Mouse (Mus musculus): ENCODE measurements at regions not wholly inside any gene's neighbourhood (a gene's known extent, or its start where the extent isn't known, plus 50 kb on each side); places are given as distances from the start of the nearest gene placed in this dataset.

DNA sequence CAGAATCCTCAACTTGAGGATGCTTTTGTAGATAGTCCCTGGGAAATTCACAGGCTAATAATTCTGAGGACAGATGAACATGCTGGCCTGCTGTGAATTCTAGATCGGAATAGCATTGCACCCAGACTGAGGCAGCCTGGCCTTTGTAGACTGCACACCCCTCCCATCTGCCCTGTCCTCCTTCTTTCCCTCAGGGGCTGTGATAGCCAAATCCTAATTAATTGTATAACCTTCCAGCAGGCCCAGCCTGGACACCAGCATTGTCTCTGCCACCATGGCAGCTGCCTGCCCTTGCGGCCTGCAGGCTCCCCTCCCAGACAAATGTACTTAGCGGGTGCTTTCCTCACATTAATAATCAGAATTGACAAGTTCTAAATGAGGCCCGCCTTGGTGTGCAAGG lies 171.7 kb upstream of the Rbfox1 start:
- H3K9me3 ChIP-seq (ENCODE audit: control insufficient read depth, low read depth, low read length): no peaks in the 10 kb centered on the region
- no peak overlapping the region for H3K9ac ChIP-seq (replicated peaks; ENCODE audit: low read depth, low read length)
- H3K27me3 ChIP-seq (ENCODE audit: control insufficient read depth, insufficient read depth, low read length): no peaks in the 10 kb centered on the region
- H3K36me3 ChIP-seq (ENCODE audit: control insufficient read depth, insufficient read depth, low read length): no peaks in the 10 kb centered on the region
- WGBS: 62% methylated on average over 4 of the region's 4 CpGs
- no peak overlapping the region for H3K4me2 ChIP-seq (replicated peaks; ENCODE audit: low read depth, low read length)
- no peak overlapping the region for H3K27ac ChIP-seq (ENCODE audit: low read length)
- H3K4me1 ChIP-seq (ENCODE audit: control insufficient read depth, insufficient read depth, low read length): no peaks in the 10 kb centered on the region
- no peak overlapping the region for H3K4me3 ChIP-seq (ENCODE audit: low read depth, low read length)
- no peak for ATAC-seq (ENCODE audit: insufficient number of reproducible peaks, insufficient read depth, low FRiP score, low read depth)

DNA sequence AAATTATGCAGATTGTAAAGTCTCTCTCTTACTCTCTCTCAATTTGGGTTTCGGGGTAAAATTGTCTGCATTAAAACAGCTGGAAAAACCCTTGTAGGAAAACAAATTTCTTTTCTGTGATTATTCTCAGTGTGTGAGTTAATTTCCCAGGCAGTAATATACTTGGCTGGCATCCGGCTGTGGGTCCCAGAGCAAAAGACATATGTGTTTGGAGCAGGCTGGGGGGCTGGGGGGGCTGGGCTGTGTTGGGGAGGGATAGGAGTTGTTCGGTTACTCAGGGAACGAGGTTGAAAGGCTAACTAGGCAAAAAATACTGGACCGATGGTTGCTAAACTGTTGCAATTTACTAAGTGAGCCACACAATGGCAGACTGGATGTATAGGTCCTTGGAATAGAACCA lies 175.3 kb upstream of the Rbfox1 start:
- Histone ChIP-seq H3K27ac (ENCODE audit: low read length) (no peak overlapping the region), H3K36me3 (ENCODE audit: control insufficient read depth, insufficient read depth, low read length) (no peaks in the 10 kb centered on the region), H3K27me3 (ENCODE audit: control insufficient read depth, insufficient read depth, low read length) (no peaks in the 10 kb centered on the region), H3K9me3 (ENCODE audit: control insufficient read depth, low read depth, low read length) (no peaks in the 10 kb centered on the region), H3K9ac (replicated peaks; ENCODE audit: low read depth, low read length) (no peak overlapping the region), H3K4me1 (ENCODE audit: control insufficient read depth, insufficient read depth, low read length) (no peaks in the 10 kb centered on the region), H3K4me3 (ENCODE audit: low read depth, low read length) (no peak overlapping the region), H3K4me2 (replicated peaks; ENCODE audit: low read depth, low read length) (no peak overlapping the region)
- 69% methylated on average over 5 of the region's 5 CpGs for WGBS
- no peak for ATAC-seq (ENCODE audit: insufficient number of reproducible peaks, insufficient read depth, low FRiP score, low read depth)

DNA sequence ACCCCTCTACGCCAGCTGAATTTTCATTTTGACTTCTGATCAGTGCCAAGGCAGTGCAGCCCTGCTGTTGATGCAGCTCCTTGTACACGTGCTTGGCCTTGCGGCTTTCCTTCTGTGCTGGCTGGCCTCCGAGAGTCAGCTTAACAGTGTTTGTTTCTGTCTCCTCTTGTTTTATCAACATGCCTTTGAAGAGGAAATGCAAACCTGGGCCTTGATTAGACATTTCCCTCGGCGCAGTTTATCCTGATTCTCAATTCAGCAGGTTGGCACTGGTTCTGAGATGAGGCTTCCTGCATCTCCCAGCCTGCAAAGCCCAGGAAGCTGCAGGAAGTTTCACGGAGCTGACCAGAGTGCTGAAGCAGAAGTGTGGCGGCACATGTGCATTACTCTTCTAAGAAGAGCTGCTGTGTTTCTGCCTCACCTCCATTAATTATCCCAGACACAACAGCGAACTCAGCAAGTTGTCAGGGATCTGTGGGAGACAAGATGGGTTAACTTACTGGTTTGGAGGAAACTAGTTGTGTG lies 184.4 kb upstream of the Rbfox1 start:
- Histone ChIP-seq H3K9me3 (ENCODE audit: control insufficient read depth, low read depth, low read length) (no peaks in the 10 kb centered on the region), H3K4me3 (ENCODE audit: low read depth, low read length) (no peak overlapping the region), H3K4me1 (ENCODE audit: control insufficient read depth, insufficient read depth, low read length) (no peaks in the 10 kb centered on the region), H3K9ac (replicated peaks; ENCODE audit: low read depth, low read length) (no peak overlapping the region), H3K4me2 (replicated peaks; ENCODE audit: low read depth, low read length) (no peak overlapping the region), H3K27me3 (ENCODE audit: control insufficient read depth, insufficient read depth, low read length) (no peaks in the 10 kb centered on the region), H3K27ac (ENCODE audit: low read length) (no peak overlapping the region), H3K36me3 (ENCODE audit: control insufficient read depth, insufficient read depth, low read length) (no peaks in the 10 kb centered on the region)
- ATAC-seq (ENCODE audit: insufficient number of reproducible peaks, insufficient read depth, low FRiP score, low read depth): no peak
- 46% methylated on average over 9 of the region's 9 CpGs for WGBS

DNA sequence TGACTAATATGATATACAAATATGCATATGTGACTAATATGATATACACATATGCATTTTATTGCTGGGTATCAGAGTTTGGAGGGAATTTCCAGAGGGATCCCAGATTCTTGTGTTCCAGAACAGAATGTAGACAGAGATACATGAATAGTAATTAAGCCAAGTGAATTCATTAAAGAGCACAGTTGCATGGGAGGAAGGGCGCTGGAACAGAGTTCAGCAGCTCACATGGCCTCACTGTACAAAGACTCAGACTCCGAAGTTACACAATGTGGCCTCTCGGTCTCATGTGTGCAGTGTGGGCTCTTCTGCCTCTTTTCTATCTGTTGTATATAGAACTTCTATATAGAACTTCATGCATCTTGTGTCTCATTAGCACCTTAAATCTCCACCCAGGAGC lies 196.8 kb upstream of the Rbfox1 start:
- H3K36me3 ChIP-seq (ENCODE audit: control insufficient read depth, insufficient read depth, low read length): no peaks in the 10 kb centered on the region
- ATAC-seq (ENCODE audit: insufficient number of reproducible peaks, insufficient read depth, low FRiP score, low read depth): no peak
- no peaks in the 10 kb centered on the region for H3K27me3 ChIP-seq (ENCODE audit: control insufficient read depth, insufficient read depth, low read length)
- no peak overlapping the region for H3K4me2 ChIP-seq (replicated peaks; ENCODE audit: low read depth, low read length)
- no peak overlapping the region for H3K9ac ChIP-seq (replicated peaks; ENCODE audit: low read depth, low read length)
- H3K4me3 ChIP-seq (ENCODE audit: low read depth, low read length): no peak overlapping the region
- no peak overlapping the region for H3K27ac ChIP-seq (ENCODE audit: low read length)
- no peaks in the 10 kb centered on the region for H3K4me1 ChIP-seq (ENCODE audit: control insufficient read depth, insufficient read depth, low read length)
- 84% methylated on average over 3 of the region's 3 CpGs for WGBS
- H3K9me3 ChIP-seq (ENCODE audit: control insufficient read depth, low read depth, low read length): no peaks in the 10 kb centered on the region

DNA sequence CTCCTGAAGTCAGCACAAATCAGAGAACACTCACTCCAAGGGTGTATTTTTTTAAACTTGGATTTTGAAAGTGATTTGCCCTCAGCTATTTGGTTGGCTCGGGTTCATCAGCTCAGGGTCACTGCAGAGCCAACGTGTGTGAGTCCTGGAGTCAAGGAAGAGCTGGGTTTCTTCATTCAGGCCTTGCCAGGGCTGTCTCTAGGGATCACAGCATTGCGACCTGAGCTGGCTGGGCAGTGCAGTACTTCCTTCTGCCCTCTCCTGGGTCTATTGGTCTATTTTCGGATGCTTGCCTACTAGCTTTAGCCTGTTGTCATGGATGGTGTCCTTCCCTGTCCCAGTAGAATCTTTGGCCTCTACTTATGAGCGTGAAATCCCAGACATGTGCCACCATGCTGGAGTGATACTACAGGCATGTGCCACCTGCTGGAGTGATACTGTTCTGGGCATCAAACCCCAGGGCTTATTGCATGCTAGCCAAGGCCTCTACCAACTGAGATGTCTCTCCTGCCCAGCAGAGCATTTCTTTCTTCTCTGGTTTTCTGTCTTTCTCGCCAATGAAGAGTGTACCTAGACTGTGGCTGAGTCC lies 211.7 kb upstream of the Rbfox1 start:
- Histone ChIP-seq H3K9ac (replicated peaks; ENCODE audit: low read depth, low read length) (no peak overlapping the region), H3K9me3 (ENCODE audit: control insufficient read depth, low read depth, low read length) (no peaks in the 10 kb centered on the region), H3K4me3 (ENCODE audit: low read depth, low read length) (no peak overlapping the region), H3K27ac (ENCODE audit: low read length) (no peak overlapping the region), H3K4me1 (ENCODE audit: control insufficient read depth, insufficient read depth, low read length) (no peaks in the 10 kb centered on the region), H3K36me3 (ENCODE audit: control insufficient read depth, insufficient read depth, low read length) (no peaks in the 10 kb centered on the region), H3K4me2 (replicated peaks; ENCODE audit: low read depth, low read length) (no peak overlapping the region), H3K27me3 (ENCODE audit: control insufficient read depth, insufficient read depth, low read length) (no peaks in the 10 kb centered on the region)
- 73% methylated on average over 6 of the region's 6 CpGs for whole genome bisulfite sequencing
- ATAC-seq (ENCODE audit: insufficient number of reproducible peaks, insufficient read depth, low FRiP score, low read depth): no peak

DNA sequence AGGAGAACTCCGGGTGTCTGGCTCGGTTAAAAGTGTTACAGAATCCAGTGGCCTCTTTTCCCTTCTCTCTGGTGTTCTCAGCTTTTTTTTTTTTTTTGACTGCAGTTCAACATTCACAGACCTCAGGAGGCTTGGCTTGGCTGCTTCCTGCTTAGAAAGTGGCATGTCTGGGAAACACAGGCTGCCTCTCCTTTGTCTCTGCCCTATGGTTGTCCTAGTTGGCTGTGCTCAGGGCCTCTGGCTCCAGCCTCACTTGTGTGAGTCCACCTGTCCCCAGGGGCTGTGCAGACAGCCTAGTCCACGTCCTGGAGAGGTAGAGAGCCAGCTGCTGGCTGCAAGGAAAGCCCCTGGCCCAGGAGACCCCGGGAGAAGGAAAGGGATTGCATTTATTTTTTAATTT lies 212.3 kb upstream of the Rbfox1 start:
- Histone ChIP-seq H3K4me1 (ENCODE audit: control insufficient read depth, insufficient read depth, low read length) (no peaks in the 10 kb centered on the region), H3K36me3 (ENCODE audit: control insufficient read depth, insufficient read depth, low read length) (no peaks in the 10 kb centered on the region), H3K4me2 (replicated peaks; ENCODE audit: low read depth, low read length) (no peak overlapping the region), H3K4me3 (ENCODE audit: low read depth, low read length) (no peak overlapping the region), H3K27me3 (ENCODE audit: control insufficient read depth, insufficient read depth, low read length) (no peaks in the 10 kb centered on the region), H3K9me3 (ENCODE audit: control insufficient read depth, low read depth, low read length) (no peaks in the 10 kb centered on the region), H3K27ac (ENCODE audit: low read length) (no peak overlapping the region), H3K9ac (replicated peaks; ENCODE audit: low read depth, low read length) (no peak overlapping the region)
- ATAC-seq (ENCODE audit: insufficient number of reproducible peaks, insufficient read depth, low FRiP score, low read depth): no peak
- WGBS: 59% methylated on average over 4 of the region's 4 CpGs

DNA sequence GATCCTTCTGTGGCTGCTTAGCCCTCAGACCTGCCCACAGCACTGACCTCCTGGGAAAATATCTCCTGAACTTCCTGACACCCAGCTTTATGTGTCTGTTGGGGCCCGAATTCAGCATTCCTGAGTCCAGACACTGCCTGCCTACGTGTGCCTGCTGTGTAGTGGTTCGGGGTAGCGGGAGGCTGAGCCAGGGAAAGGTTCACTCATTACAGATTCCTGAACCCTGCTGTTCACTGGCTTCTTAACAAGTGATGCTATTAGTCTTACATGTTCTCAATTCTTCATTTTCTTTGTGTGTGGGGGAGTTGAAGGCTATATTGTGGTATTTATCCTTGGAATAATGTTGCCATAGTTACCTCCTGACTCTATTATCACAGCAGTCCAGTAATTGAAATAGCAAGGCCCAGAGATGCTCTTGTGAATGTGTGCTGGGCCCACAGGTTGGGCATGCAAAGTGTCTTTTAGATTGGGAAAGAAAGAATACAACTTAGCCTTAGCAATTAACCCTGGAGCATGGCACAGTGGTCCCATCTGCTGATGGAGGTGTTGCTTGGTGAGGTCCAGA lies 216.7 kb upstream of the Rbfox1 start:
- H3K4me1 ChIP-seq (ENCODE audit: control insufficient read depth, insufficient read depth, low read length): no peaks in the 10 kb centered on the region
- no peak overlapping the region for H3K4me2 ChIP-seq (replicated peaks; ENCODE audit: low read depth, low read length)
- no peaks in the 10 kb centered on the region for H3K27me3 ChIP-seq (ENCODE audit: control insufficient read depth, insufficient read depth, low read length)
- H3K36me3 ChIP-seq (ENCODE audit: control insufficient read depth, insufficient read depth, low read length): no peaks in the 10 kb centered on the region
- no peaks in the 10 kb centered on the region for H3K9me3 ChIP-seq (ENCODE audit: control insufficient read depth, low read depth, low read length)
- H3K9ac ChIP-seq (replicated peaks; ENCODE audit: low read depth, low read length): no peak overlapping the region
- 74% methylated on average over 4 of the region's 4 CpGs for WGBS
- no peak for ATAC-seq (ENCODE audit: insufficient number of reproducible peaks, insufficient read depth, low FRiP score, low read depth)
- H3K4me3 ChIP-seq (ENCODE audit: low read depth, low read length): no peak overlapping the region
- H3K27ac ChIP-seq (ENCODE audit: low read length): no peak overlapping the region

DNA sequence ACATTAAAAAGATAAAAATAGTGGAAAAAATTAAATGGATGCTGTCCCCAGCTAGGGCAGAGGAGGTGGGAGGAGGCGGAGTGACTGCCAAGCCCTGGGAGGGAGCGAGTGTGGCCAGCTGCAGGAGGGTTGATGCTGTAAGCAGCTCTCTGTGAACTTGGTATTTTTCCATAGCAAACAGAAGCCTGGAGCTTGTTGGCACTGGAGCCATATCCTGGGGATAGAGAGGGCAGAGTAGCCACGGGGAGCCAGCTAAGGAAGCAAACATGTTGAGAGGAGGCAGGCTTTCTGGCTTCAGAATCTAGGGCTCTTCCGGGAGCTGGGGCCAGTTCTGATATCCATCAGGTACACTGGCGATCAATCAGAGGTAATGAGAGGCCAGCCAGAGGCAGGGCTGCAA lies 223.2 kb upstream of the Rbfox1 start:
- Histone ChIP-seq H3K27me3 (ENCODE audit: control insufficient read depth, insufficient read depth, low read length) (no peaks in the 10 kb centered on the region), H3K4me3 (ENCODE audit: low read depth, low read length) (no peak overlapping the region), H3K36me3 (ENCODE audit: control insufficient read depth, insufficient read depth, low read length) (no peaks in the 10 kb centered on the region), H3K27ac (ENCODE audit: low read length) (no peak overlapping the region), H3K4me1 (ENCODE audit: control insufficient read depth, insufficient read depth, low read length) (no peaks in the 10 kb centered on the region), H3K4me2 (replicated peaks; ENCODE audit: low read depth, low read length) (no peak overlapping the region), H3K9ac (replicated peaks; ENCODE audit: low read depth, low read length) (no peak overlapping the region), H3K9me3 (ENCODE audit: control insufficient read depth, low read depth, low read length) (no peaks in the 10 kb centered on the region)
- ATAC-seq (ENCODE audit: insufficient number of reproducible peaks, insufficient read depth, low FRiP score, low read depth): no peak
- 68% methylated on average over 5 of the region's 5 CpGs for WGBS

DNA sequence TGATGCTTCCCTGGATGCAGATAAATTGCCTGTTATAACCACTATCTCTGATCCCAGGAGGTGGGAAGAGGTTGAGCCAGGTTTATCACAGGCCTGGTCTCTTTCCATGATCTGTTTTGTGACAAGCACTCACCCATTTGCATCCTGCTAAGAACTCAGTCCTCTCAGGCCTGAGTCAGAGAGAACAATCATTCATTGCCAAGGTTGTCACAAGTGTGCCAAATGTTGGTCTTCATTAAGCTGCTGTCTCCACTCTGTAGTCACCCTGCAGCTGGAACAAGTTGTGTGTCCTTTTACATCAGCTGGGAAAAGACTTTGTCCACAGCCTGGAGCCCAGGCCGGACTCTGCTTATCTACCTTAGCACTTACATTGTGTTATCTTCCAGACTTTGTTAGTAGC lies 233.6 kb upstream of the Rbfox1 start:
- 56% methylated on average over 1 of the region's 1 CpGs for WGBS

More for the DNA sequence above, 233.6 kb upstream of the Rbfox1 start:
- Histone ChIP-seq H3K36me3 (ENCODE audit: control insufficient read depth, insufficient read depth, low read length) (no peaks in the 10 kb centered on the region), H3K27me3 (ENCODE audit: control insufficient read depth, insufficient read depth, low read length) (no peaks in the 10 kb centered on the region), H3K27ac (ENCODE audit: low read length) (no peak overlapping the region), H3K9me3 (ENCODE audit: control insufficient read depth, low read depth, low read length) (no peaks in the 10 kb centered on the region), H3K4me3 (ENCODE audit: low read depth, low read length) (no peak overlapping the region), H3K4me2 (replicated peaks; ENCODE audit: low read depth, low read length) (no peak overlapping the region), H3K4me1 (ENCODE audit: control insufficient read depth, insufficient read depth, low read length) (no peaks in the 10 kb centered on the region), H3K9ac (replicated peaks; ENCODE audit: low read depth, low read length) (no peak overlapping the region)
- ATAC-seq (ENCODE audit: insufficient number of reproducible peaks, insufficient read depth, low FRiP score, low read depth): no peak
